Mouse (Mus musculus) cerebellum, adult 11-12 months (tissue): Measurements from ENCODE around the gene Kdm6a.
A peak's percentile ranks its signal among the peaks of the same experiment; 100 is the strongest.

Experiments
- DNase-seq: peaks from one replicate; pipeline ENCODE4 v3.0.0; 2022

Kdm6a gene

DNA sequence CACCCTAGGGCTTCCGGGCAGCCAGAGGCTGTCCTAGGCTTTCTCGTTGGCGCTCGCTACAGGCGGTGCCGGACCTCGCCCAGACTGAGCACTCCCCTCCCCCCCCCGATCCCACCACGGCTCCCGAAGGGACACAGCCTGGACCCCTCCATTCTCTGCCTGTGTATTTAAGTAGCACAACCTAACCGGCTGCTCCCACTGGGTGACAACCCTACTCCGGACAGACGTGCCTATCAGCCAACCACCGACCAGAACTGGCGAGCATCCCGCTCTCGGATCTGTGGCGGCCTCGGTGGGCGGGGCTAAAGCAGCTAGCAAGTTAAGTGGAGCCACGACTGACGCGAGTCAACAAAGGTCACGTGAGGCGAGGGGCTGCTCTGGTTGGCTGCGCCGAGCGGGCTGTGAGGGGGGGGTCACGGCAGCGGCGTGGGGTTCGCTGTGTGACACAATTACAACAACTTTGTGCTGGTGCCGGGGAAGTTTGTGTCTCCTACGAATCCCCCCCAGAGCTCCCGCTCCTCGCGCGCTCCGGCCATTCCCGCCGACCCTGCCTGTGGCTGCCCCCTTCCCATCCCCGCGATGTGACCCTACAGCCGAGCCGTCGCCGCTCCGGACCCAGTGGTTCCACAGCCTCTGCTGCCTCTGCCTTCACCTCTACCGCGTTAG lies at the start of gene Kdm6a:
Kdm6a (plus strand) TSS at position 384 of the 666 bp plus-strand sequence.
- peak; percentile 99 for DNase-seq

DNA sequence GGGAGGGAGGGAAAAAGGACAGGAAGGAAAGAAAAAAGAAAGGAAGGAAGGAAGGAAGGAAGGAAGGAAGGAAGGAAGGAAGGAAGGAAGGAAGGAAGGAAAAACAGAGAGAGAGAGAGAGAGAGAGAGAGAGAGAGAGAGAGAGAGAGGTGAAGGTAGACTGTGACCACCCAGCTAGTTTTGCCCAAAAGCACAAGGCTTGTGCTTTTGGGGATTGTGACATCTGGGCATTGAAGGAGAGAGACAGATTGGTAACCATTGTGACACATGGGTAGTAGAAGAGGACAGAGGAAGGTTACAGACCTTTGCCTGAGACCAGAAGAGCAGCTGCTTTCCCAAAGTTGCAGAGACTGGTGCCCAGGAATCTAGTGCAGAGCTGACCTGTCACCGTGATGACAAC lies 16.8 kb upstream of the Kdm6a start, which contains the start of gene Dusp21:
Dusp21 (plus strand) TSS at position 301 of the 400 bp plus-strand sequence.
- DNase-seq = no peak

GRCm38 (mm10) chrX:18160734-18161442 lies 1.5 kb upstream of the Kdm6a start:
- DNase-seq = no peak

- peak; percentile 69 for DNase-seq
These were observed 581 bp upstream of the Kdm6a start for GRCm38 (mm10) chrX:18161796-18162191.

DNA sequence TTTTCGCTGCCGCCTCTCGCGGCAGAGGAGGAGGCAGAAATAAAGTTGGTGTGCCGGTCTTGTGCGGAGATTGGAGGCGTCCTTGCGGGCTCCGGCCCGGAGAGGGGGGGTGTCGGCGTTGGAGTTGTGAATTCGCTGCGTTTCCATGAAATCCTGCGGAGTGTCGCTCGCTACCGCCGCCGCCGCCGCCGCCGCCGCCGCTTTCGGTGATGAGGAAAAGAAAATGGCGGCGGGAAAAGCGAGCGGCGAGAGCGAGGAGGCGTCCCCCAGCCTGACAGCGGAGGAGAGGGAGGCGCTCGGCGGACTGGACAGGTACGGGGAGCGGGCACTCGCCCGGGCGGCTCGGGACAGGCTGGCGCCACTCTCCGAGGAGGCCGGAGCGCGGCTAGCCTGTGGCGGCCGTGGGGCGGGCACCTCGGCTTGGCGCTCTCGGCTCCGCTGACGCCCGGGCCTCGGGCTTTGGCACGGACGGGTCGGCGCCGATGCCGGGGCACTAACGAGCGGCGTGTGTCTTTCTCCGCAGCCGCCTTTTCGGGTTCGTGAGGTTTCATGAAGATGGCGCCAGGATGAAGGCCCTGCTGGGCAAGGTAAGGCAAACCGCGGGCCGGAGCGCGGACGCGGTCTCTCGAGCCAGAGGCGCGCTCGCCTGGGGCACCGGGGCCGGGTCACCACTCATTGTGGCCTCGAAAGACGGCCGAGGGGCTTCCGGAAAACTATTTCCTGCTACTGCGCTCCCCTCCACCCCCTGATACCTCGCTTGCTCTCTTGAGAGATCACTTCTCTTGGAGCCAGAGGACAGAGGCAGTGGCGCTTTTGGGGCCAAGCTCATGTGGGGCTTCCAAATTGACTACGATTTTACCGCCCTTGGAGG lies 721 bp downstream of the Kdm6a start:
- DNase-seq = peak; percentile 67

GRCm38 (mm10) chrX:18163917-18164624 lies 1.7 kb downstream of the Kdm6a start:
- no peak for DNase-seq

GRCm38 (mm10) chrX:18165121-18165520 lies 2.7 kb downstream of the Kdm6a start:
- DNase-seq = no peak

DNA sequence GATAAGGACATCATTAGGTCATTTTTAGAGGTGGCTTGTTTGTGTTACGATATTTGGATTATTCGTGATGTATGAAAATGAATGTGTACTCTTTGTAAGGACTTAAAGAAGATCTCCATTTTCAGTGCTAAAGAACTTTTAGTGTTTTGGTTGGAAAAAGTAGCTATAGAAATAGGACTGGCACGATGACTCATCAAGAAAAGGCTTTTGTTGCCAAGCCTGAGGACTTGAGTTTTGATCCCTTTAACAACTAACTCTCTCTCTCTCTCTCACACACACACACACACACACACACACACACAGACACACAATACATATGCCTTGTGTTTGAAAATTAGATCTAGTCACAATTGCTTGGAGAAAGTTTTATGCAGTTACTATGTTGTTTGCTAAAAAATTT lies 4.6 kb downstream of the Kdm6a start:
- no peak for DNase-seq

DNA sequence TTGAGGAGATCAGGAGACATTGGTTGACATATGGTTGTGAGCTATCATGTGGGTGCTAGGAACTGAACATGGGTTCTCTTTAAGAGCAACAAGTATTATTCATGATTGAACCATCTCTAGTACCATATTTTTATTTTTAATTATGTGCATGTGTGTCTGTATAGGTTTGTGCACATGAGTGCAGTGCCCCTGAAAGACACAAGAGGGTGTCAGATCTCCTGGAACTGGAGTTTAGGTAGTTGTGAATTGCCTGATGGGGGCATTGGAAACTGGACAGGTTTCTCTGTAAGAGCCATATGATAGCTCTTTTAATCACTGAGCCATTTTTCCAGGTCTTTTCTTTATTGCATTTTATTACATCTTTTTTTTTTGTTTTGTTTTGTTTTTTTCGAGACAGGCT lies 6.6 kb downstream of the Kdm6a start:
- DNase-seq = no peak

GRCm38 (mm10) chrX:18174831-18175230 lies 12.5 kb downstream of the Kdm6a start:
- no peak for DNase-seq

DNA sequence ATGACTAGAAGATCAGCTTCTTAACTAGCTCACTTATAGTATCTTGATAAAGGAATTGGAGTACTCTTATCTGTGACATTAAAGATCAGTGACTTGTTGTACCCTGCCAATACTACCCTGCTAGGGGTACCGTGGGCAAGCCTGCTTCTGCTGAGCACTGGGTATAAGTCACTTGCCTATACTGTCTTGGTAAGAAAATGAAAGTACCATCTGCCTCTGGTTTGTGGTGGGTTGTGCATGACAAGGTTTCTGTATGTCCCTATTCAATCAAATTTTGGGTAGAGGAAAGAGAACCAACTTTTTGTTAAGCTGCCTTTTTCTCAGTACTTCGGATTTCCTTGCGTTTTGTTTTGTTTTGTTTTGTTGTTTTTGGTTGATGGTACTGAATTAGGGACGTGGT lies 15.4 kb downstream of the Kdm6a start:
- no peak for DNase-seq

DNA sequence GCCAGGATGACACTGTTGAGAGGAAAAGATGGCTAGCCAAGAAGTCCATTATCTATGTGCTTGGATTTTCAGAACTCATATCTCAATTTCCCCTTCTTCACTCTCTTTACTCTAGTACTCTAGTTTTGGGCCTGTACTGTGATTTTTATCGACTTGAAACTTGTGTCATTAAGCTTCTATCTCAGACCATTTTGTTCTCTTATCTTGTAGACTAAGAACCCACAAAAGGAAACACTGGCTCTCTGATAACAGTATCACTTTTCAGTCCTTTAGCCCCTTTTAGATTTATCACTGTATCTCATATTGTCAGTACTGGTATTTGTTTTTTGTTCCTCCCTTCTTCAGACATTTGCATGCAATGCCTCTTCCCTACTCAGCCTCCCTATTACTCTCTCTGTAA lies 17.1 kb downstream of the Kdm6a start:
- DNase-seq = no peak

GRCm38 (mm10) chrX:18187203-18187602 lies 24.8 kb downstream of the Kdm6a start:
- DNase-seq = no peak

DNA sequence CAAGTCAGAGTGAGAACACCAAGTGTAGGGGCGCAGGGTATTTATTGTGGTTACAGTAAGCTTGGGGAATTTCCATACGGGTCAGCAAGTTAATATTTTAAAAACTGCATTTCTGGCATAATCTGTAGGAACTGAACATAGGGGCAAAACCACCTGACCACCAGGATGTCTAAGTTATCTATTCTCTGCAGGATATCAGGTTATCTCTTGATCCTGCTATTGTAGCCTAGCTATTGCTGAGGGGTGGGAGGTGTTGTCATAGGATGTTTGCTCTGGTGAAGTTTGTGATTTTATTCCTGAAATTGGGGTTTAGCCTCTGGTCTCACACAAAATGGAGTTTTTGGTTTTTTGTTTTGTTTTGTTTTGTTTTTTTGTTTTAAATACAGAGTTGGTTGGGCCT lies 25.9 kb downstream of the Kdm6a start:
- DNase-seq = no peak

DNA sequence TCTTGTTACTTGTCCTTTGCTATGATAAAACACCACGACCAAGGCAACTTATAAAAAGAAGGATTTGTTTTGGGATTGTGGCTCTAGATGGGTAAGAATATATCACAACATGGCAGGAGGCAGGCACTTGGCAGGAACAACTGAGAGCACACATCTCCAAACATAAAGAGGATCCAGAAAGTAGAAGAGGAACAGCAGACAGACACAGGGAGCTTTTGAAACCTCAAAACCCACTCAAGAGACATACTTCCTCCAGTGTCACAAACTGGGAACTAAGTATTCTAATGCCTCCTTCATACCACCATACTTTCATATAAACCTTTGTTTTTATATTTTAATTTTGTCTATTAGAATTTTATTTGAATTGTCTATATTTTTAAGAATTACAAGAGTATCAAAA lies 77.2 kb downstream of the Kdm6a start:
- no peak for DNase-seq

DNA sequence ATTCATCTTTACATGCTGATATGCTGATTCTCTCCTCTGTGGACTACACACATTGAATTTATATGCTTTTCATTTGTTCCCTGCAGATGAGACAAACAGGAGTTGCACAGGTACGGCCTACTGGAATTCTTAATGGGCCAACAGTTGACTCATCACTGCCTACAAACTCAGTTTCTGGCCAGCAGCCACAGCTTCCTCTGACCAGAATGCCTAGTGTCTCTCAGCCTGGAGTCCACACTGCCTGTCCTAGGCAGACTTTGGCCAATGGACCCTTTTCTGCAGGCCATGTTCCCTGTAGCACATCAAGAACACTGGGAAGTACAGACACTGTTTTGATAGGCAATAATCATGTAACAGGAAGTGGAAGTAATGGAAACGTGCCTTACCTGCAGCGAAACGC lies 88.2 kb downstream of the Kdm6a start:
- no peak for DNase-seq

GRCm38 (mm10) chrX:18254767-18255166 lies 92.4 kb downstream of the Kdm6a start:
- DNase-seq = peak; percentile 40

DNA sequence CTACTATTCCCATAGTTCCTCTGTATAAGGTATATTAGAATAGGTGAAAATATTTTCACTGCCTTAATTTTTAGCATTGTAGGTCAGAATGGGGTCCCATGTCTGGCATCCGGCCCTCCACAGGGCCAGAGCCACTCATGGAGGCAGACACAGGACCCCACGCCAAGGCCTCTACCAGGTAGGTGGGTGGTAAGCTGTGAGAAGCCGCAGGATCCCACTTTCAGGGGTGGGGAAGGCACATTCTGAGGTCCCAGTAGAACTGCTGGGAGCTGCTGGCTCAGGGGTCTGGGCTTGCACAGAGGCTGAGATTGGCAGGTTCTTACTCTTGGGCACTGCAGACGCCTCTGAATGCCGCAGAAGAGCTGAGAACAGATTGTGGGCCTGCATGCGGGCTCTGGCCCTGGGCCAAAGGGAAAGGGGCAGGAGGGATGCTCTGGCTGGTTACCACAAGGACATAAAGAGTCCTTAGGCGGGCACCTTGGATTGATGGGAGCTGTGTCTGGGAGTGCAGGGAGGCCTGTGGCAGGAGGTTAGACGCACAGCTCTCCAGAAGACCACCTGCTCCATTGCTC lies 95.9 kb downstream of the Kdm6a start:
- peak; percentile 86 for DNase-seq

DNA sequence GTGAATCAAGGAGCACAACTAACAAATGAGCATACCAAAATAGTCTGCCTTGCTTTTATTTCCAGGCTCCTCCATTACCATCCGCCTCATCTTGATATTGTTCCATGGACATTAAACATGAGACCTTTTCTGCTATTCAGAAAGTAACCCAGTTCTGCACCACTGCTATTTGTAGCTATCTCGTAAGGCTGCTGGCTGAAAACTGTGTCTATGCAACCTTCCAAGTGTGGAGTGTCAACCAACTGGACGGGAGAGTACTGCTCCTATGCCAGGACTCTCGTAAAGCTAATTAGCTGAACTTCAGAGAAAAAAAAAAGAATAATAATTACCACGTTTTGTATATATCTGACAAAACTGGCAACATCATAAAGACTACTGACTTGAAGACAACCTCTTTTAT lies 116.2 kb downstream of the Kdm6a start:
- no peak for DNase-seq

GRCm38 (mm10) chrX:18280134-18280533 lies 117.8 kb downstream of the Kdm6a start:
- DNase-seq = no peak
